Mouse (Mus musculus): ENCODE results near the gene Samd14.
"Not testable (repeated sequence)": the region's sequence is repeated elsewhere in the genome, so short reads cannot be mapped to it uniquely, and the experiment has no call there.

Samd14 gene

GRCm38 (mm10) chr11:95009629-95010014 is at the start of gene Samd14:
Gene Samd14 (plus strand): TSS chr11:95009879.
- peak; percentile 60 for DNase-seq

- DNase-seq, result no peak
Observed at GRCm38 (mm10) chr11:94962534-94963101, 47.1 kb upstream of the Samd14 start.

GRCm38 (mm10) chr11:94967419-94967818 is 42.3 kb upstream of the Samd14 start, which contains the start of gene Hils1:
Gene Hils1 (plus strand): TSS chr11:94967593.
- no peak for DNase-seq

DNA sequence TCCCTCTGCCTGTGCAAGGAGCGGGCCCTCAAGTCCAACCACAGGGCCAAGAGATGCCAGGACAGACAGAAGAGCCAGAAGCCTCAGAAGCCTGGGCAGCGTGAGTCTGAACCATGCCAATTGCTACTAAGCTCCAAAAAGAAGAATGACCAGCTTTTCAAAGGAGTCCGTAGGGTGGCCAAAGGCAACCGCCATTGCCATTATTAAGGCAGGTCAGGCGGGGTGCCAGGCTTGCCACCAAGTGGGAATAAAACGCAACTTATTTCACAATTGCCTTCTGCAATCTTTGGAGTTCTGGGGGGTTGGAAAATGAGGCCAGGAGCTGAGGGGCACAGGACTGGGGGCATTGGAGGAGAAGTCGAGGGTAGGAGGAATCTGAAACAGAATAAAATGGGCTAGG is 41.5 kb upstream of the Samd14 start:
- DNase-seq, result no peak

DNA sequence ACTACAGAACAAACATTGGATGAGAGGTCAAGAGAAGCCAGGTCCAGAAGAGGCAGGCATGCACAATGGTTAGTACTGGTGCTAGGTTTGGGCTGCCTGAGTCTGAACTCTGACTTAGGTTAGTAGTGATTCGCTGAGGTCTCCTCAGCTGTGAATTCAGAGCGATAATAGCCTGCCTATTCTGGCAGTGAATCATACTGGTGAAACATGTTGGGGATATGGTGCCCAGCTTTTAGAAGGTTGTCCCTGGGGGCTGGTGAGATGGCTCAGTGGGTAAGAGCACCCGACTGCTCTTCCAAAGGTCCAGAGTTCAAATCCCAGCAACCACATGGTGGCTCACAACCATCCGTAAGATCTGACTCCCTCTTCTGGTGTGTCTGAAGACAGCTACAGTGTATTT is 40.0 kb upstream of the Samd14 start:
- not testable (repeated sequence) for DNase-seq

DNA sequence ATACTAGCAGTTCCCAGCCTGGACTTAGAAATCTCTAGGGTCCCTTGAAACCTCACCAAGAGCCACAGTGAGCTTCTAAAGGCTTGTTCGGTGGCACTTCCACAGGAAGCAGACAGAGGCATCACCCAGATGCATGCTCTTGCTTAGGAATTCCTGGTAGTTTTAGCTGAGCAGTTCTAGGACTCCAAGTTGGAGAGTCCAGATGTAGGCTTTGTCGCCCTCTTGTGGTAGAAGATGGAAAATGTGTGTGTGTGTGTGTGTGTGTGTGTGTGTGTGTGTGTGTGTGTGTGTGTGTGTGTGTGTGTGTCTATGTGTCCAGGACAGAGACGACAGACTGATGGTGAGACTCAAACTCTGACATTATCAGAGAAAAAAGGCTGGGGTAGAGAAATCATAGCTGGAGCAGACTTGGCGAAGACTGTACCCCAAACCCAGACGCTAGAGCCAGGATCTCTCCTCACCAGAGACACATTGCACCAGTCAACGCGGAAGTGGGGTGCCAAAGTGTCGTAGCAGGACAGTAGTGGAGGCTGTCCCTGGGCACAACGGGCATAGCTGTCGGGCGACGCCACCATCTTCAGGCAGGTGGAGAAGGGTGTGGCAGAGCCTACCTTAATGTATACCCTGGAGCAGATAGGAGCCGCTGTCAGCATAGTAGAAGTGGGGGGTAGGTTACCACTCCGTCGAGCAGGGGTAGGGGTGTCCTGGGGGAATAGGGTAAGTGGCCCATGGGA is 39.3 kb upstream of the Samd14 start:
- DNase-seq, result peak; percentile 80

- no peak for DNase-seq
Observed at GRCm38 (mm10) chr11:94971895-94972615, 37.6 kb upstream of the Samd14 start.

DNA sequence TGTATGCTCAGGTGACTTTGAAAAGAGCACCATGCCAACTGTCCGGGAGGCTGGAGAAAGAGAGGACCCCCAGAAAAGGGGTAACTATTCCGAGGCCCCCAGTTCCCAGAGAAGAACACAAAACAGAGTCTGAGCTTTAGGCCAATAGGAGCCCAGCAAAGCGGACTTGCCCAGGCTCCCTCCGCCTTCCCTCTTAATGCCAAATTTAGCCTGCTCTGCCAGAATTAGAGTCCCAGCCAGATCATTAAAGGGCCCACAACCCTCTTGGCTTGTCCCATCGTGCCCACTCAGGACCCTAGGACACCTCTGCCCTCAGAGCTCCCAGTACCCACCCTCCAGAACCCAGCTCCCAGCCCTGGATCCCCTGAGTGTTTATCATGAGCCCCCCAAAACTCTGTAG is 36.8 kb upstream of the Samd14 start:
- DNase-seq, result no peak

DNA sequence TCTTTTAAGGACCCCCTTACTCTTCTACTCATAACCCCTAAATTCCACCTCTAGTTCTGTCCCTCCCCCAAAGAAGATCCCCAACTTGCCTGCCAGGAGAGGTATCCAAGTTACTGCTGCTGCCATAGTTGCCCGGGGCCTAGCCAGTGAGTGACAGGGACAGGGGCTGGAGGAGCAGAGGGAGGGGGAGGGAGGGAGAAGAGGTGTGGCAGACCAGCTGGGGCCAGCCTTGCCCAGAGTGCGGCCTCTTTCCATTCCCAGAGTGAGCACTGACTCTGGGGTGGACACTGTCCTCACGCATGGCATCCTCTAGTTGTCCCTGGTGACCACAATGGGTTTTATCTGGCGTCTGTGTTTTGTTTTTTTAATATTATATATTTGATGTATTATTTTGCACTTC is 36.4 kb upstream of the Samd14 start:
- DNase-seq, result no peak

DNA sequence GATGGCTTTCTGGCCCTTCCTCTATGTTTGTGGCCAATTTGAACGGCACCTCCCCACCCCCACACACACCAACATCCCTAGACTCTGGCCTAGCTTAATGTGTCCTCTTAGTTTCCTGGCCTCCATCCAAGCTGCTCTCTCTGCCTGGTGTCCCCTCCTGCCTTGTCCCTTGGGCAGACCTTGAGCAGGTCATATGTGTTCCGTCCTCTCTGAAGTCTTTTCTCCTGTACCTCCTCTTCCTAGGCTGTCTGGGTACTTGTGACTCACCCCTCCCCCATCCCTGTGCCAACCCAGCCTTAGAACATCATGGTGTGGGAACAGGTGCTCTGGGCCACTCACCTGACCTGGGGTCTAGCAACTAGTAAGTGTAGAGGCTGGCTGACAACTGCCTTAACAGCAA is 34.7 kb upstream of the Samd14 start:
- no peak for DNase-seq

- DNase-seq, result no peak
Observed at GRCm38 (mm10) chr11:94976199-94976598, 33.5 kb upstream of the Samd14 start, which contains the start of gene Sgca. Gene Sgca (minus strand): TSS chr11:94976327.

GRCm38 (mm10) chr11:94978178-94978915 is 31.3 kb upstream of the Samd14 start:
- DNase-seq, result no peak

- peak; percentile 98 for DNase-seq
Observed at GRCm38 (mm10) chr11:94978947-94979346, 30.7 kb upstream of the Samd14 start.

DNA sequence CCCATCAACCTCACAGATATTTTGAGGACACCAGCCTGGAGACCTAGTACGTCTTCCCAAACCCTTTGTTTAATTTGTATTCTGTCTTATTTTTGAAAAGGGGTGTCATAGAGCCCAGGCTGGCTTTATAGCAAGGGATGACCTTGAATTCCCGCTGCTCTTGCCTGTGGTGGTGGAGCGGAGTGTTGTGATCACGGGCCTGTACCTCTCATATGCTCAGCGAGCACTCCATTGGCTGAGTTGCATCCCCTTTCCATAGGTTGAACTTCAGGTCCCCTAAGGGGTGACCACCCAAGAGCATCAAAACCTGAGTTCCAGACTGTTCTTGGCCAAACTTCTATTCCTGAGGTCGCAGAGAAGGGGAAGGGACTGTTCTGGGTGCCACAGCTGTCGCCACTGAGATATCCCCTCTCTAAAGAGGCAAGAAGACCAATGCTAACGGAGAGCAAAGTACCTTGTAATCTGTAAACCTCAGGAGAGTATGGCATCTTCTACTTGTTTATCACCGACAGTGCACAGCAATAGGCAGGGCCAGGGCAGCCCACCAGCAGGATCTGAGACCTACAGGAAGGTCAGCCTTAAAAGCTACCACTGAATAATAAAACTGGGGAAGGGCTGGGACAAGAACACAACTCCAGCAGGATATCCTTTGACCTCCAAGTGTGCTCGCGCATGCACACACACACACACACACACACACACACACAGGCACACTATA is 30.1 kb upstream of the Samd14 start:
- no peak for DNase-seq

- DNase-seq, result no peak
Observed at GRCm38 (mm10) chr11:94985140-94985539, 24.5 kb upstream of the Samd14 start.

DNA sequence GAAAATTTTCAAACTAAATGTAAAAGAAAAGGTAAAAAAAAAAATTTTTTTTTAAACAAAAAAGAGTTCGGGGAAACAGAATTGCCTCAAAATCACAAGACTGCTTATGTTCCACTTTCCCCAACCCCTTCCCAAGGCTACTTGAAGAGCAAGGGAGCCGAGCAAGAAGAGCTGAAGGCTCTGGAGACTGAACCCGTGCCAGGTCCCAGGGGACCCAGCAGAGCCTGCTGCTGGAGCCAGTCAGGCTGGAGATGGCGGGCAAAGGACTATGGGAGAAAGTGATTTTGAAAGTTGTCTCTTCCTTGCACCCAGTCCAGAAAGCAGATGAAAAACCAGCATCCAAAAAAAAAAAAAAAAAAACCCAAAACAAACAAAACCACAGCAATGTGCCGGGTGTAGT is 23.9 kb upstream of the Samd14 start:
- no peak for DNase-seq

GRCm38 (mm10) chr11:94986435-94986834 is 23.2 kb upstream of the Samd14 start:
- DNase-seq, result no peak

GRCm38 (mm10) chr11:94987341-94987740 is 22.3 kb upstream of the Samd14 start:
- DNase-seq, result no peak

- no peak for DNase-seq
Observed at GRCm38 (mm10) chr11:94987851-94988250, 21.8 kb upstream of the Samd14 start.

GRCm38 (mm10) chr11:94988780-94989561 is 20.7 kb upstream of the Samd14 start:
- DNase-seq, result peak; percentile 50

DNA sequence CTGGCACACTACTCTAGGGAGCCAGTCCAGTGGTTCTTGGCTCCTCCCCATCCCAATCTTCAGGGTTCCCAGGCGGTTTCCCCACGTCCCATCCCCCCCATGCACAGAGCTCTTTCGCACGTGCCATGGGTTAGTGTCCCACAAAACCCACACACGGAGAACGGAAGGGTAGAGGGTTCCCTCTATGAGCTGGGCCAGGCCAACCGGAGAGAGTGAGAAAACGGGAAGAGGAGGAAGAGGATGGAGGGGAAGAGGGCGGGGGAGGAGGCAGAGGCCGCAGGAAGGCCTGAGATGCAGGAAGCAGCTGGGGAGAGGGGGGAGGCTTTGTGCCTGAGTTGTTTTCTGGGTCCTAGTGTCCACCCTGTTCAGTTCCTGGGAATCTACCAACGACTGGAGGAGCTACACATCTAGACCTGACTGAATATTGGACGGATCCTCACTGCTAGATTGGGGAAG is 20.1 kb upstream of the Samd14 start:
- peak; percentile 81 for DNase-seq

All from lung, postnatal 14 days (tissue).